Mouse (Mus musculus) left cerebral cortex, adult 9 months (tissue): ENCODE measurements at regions not wholly inside any gene's neighbourhood (a gene's known extent, or its start where the extent isn't known, plus 50 kb on each side); places are given as distances from the start of the nearest gene placed in this dataset.
A peak's percentile ranks its signal among the peaks of the same experiment; 100 is the strongest.
"Not testable (repeated sequence)": the region's sequence is repeated elsewhere in the genome, so short reads cannot be mapped to it uniquely, and the experiment has no call there.

ENCODE experiments used
- DNase-seq, 2 experiments: peaks; one replicate each; pipeline ENCODE4 v3.0.0; 2022; ENCODE audit warnings: low spot score in 2 of 2

- DNase-seq: no peak
Measured at GRCm38 (mm10) chr5:91892338-91892737, 70.5 kb downstream of the Rchy1 start.

DNA sequence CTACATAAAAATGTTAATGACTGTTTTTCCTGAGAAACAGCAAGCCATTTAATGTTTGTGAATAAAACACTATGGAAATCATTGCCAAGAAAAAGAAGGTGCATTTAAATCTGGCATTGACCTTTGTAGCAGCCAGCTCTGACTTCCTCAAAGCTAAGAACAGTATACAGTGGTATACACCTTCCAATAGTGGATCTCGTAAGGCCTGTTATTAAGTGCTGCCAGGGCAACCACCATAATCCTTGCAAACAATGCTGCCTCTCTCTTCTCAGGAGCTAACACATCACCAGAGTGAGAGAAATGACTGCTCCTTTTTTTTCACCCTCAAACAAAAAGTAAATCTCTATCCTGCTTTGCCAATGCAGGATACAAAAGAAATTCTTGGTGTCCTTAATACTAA is 81.1 kb downstream of the Rchy1 start:
- DNase-seq: no peak

GRCm38 (mm10) chr5:91880231-91880630 is 82.6 kb downstream of the Rchy1 start:
- no peak for DNase-seq

DNA sequence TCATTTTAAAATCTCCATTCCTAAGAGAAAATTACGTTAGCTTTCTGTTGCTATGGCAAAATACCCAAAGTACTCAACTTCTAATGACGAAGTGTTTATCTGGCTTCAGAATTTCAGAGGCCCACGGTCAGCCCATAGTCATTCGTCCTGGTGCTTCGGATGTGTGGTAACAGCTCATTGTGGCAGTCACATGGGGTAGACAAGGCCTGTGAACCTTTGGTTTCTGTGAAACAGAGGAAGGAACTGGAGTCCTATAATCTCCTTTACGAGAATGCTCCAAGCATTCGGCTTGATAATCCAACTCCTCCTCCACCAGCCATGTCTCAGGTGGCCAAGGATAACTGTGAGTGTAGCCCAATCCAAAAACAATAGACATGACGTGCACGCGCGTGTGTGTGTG is 84.2 kb downstream of the Rchy1 start:
- DNase-seq: no peak

GRCm38 (mm10) chr5:91876682-91877031 is 86.2 kb downstream of the Rchy1 start:
- no peak for DNase-seq

GRCm38 (mm10) chr5:91875875-91876681 is 86.8 kb downstream of the Rchy1 start:
- no peak for DNase-seq

GRCm38 (mm10) chr5:91872816-91873215 is 90.1 kb downstream of the Rchy1 start:
- DNase-seq: no peak

- DNase-seq: no peak
Measured at GRCm38 (mm10) chr5:91869791-91870190, 93.1 kb downstream of the Rchy1 start.

GRCm38 (mm10) chr5:91866184-91866583 is 96.7 kb downstream of the Rchy1 start:
- DNase-seq: no peak

- no peak for DNase-seq
Measured at GRCm38 (mm10) chr5:91865365-91865764, 97.5 kb downstream of the Rchy1 start.

- no peak for DNase-seq
Measured at GRCm38 (mm10) chr5:91862843-91863242, 100.0 kb downstream of the Rchy1 start.

GRCm38 (mm10) chr5:91862243-91862642 is 100.6 kb downstream of the Rchy1 start:
- DNase-seq: no peak

GRCm38 (mm10) chr5:91861440-91862187 is 101.3 kb downstream of the Rchy1 start:
- peak in 1 of 2 experiments; percentile 18 for DNase-seq

- no peak for DNase-seq
Measured at GRCm38 (mm10) chr5:91860489-91860888, 102.4 kb downstream of the Rchy1 start.

DNA sequence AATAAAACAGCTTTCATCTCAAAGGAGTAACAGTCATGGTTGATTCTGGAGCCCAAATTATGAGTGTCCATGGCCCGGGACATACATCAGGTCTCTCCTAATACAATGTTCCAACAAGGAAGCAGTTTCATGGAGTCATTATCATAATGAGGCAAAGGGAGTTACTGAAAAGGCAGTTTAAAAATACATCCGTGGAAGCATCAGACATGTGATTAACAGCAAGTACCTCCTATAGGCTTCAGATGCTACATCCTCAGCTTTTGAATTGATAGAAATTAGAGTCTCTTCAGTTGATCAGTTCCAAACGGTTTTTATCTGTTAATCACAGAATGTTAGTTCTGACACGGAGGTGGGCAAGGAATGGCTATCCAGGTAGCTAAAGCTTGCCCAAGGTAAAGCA is 110.5 kb downstream of the Rchy1 start:
- DNase-seq: no peak

GRCm38 (mm10) chr5:91850862-91851569 is 111.9 kb downstream of the Rchy1 start:
- DNase-seq: not testable (repeated sequence)

GRCm38 (mm10) chr5:91850440-91850839 is 112.4 kb downstream of the Rchy1 start:
- DNase-seq: no peak

DNA sequence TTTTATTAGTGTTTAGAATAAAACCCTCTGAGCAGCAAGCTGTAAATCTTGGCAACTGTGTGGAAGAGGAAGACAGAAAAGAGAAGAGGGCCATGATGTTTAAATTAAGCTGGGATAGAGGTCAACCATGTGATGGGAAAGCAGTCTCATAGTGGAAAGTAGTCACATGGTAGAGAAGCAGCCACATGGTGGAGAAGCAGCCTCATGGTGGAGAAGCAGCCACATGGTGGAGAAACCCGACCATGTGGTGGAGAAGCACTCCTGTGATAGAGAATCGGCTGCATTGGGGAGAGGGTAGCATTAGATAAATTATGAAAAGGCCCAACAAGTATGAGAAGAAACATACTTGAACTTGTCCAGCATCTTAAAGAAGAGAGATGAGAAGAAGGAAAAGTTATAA is 113.3 kb downstream of the Rchy1 start:
- no peak for DNase-seq

GRCm38 (mm10) chr5:91849114-91849513 is 113.8 kb downstream of the Rchy1 start:
- DNase-seq: no peak

- DNase-seq: no peak
Measured at GRCm38 (mm10) chr5:91848528-91848927, 114.3 kb downstream of the Rchy1 start.

GRCm38 (mm10) chr5:91843044-91843443 is 119.8 kb downstream of the Rchy1 start:
- peak in 1 of 2 experiments; percentile 21 for DNase-seq

- DNase-seq: no peak
Measured at GRCm38 (mm10) chr5:91841066-91841465, 121.8 kb downstream of the Rchy1 start.

GRCm38 (mm10) chr5:91828481-91828880 is 134.4 kb downstream of the Rchy1 start:
- DNase-seq: no peak
